Mouse (Mus musculus) intestine, postnatal 0 days (tissue): ENCODE results near the gene Ccm2l. TPM values are rescaled to one million over a fixed set of nuclear protein-coding genes. Genes with fewer than 3 reads are reported as not detected.

ENCODE experiments used
- ATAC-seq: fragments of 200-750 bp; cut with Nextera tagmentation; 2 replicates; pipeline ENCODE4 v1.8.0; 2017; ENCODE audit warnings: mild to moderate bottlenecking, moderate TSS enrichment, moderate library complexity
- H3K27ac ChIP-seq: fragments of 300-500 bp; sonication (generic); 2 replicates; pipeline ENCODE4 v1.5.1; 2014; ENCODE audit warnings: mild to moderate bottlenecking, low read depth, low read length, moderate library complexity
- H3K27me3 ChIP-seq: fragments of 300-500 bp; sonication (generic); replicated peaks from 2 replicates; pipeline ENCODE4 v1.6.1; 2014; ENCODE audit warnings: low read length, mixed read lengths; ENCODE audit not compliant: control insufficient read depth, insufficient read depth
- H3K36me3 ChIP-seq: fragments of 300-500 bp; sonication (generic); 2 replicates; pipeline ENCODE4 v1.6.1; 2014; ENCODE audit warnings: mild to moderate bottlenecking, moderate library complexity; ENCODE audit not compliant: control insufficient read depth, insufficient read depth
- H3K4me1 ChIP-seq: fragments of 300-500 bp; sonication (generic); replicated peaks from 2 replicates; pipeline ENCODE4 v1.6.1; 2014; ENCODE audit warnings: antibody characterized with exemption, low read length, mixed read lengths; ENCODE audit not compliant: control insufficient read depth, insufficient read depth
- H3K4me2 ChIP-seq: fragments of 300-500 bp; sonication (generic); replicated peaks from 2 replicates; pipeline ENCODE4 v1.6.1; 2014; ENCODE audit warnings: low read depth, mild to moderate bottlenecking, moderate library complexity
- H3K4me3 ChIP-seq: fragments of 300-500 bp; sonication (generic); 2 replicates; pipeline ENCODE4 v1.5.1; 2014; ENCODE audit warnings: low read depth, low read length
- H3K9ac ChIP-seq: fragments of 300-500 bp; sonication (generic); 2 replicates; pipeline ENCODE4 v1.6.1; 2014; ENCODE audit warnings: mild to moderate bottlenecking, low read depth, low read length
- H3K9me3 ChIP-seq: fragments of 300-500 bp; sonication (generic); 2 replicates; pipeline ENCODE4 v1.6.1; 2016; ENCODE audit warnings: mixed run types; ENCODE audit not compliant: control insufficient read depth
- CTCF ChIP-seq: sonication (generic); IDR thresholded peaks from 2 replicates; pipeline ENCODE4 v1.5.1; 2016; ENCODE audit warnings: low read depth, mild to moderate bottlenecking, control low read depth, antibody characterized with exemption, moderate library complexity
- WGBS: fragments of 180-500 bp; shearing (Covaris S2); extraction: QIAGEN DNeasy Blood & Tissue Kit; methylation state at CpG from one replicate; pipeline ENCODE4 v1.1.7; 2014; 5-methylcytosine and 5-hydroxymethylcytosine counted together
- polyA plus RNA-seq: library from polyadenylated mRNA; unstranded; fragments of >200 nt; fragmentation: Nextera tagmentation; extraction: Ambion mirVana; gene quantifications from 2 replicates; pipeline ENCODE4 v1.2.1, GENCODE M21; 2015

Ccm2l gene
- polyA plus RNA-seq, 1 experiment from 2014 or later: 1.7 TPM

GRCm38 (mm10) chr2:153083824-153084223 lies 18.1 kb downstream of the Ccm2l start:
- Histone ChIP-seq H3K9me3 (no peaks in the 10 kb centered on the region), H3K4me2 (no peak overlapping the region), H3K4me3 (no peak overlapping the region), H3K27me3 (no peaks in the 10 kb centered on the region; the same call in 1 of the 2 replicates), H3K4me1 (no peaks in the 10 kb centered on the region), H3K9ac (no peak overlapping the region), H3K27ac (no peak overlapping the region), H3K36me3 (no peaks in the 10 kb centered on the region)
- no peak for ATAC-seq
- WGBS: 73% methylated on average over 4 of the region's 4 CpGs
- TF ChIP-seq CTCF: no peak

- 60% methylated on average over 7 of the region's 7 CpGs for WGBS
- ATAC-seq: 0 out of 2 replicates have a peak, but pooled peaks have one; percentile 14
- H3K9ac ChIP-seq: no peak overlapping the region
These were observed 18.7 kb downstream of the Ccm2l start for GRCm38 (mm10) chr2:153084261-153084976.

GRCm38 (mm10) chr2:153085556-153085955 lies 19.8 kb downstream of the Ccm2l start:
- Histone ChIP-seq H3K9me3 (no peaks in the 10 kb centered on the region), H3K36me3 (no peaks in the 10 kb centered on the region), H3K4me3 (no peak overlapping the region), H3K9ac (no peak overlapping the region), H3K27me3 (no peaks in the 10 kb centered on the region; the same call in 1 of the 2 replicates), H3K27ac (no peak overlapping the region), H3K4me2 (no peak overlapping the region), H3K4me1 (0 out of 2 replicates have a peak, but pooled peaks cover under 1% of the 10 kb centered on the region)
- ATAC-seq: peak; percentile 15; the same call in 1 of the 2 replicates
- no peak for TF ChIP-seq CTCF
- WGBS: 68% methylated on average over 6 of the region's 6 CpGs

More at GRCm38 (mm10) chr2:153084261-153084976, 18.7 kb downstream of the Ccm2l start:
- Histone ChIP-seq H3K36me3 (no peaks in the 10 kb centered on the region), H3K4me2 (no peak overlapping the region), H3K27me3 (no peaks in the 10 kb centered on the region; the same call in 1 of the 2 replicates), H3K4me1 (no peaks in the 10 kb centered on the region), H3K4me3 (no peak overlapping the region), H3K27ac (no peak overlapping the region), H3K9me3 (no peaks in the 10 kb centered on the region)
- TF ChIP-seq CTCF: peak; percentile 37

DNA sequence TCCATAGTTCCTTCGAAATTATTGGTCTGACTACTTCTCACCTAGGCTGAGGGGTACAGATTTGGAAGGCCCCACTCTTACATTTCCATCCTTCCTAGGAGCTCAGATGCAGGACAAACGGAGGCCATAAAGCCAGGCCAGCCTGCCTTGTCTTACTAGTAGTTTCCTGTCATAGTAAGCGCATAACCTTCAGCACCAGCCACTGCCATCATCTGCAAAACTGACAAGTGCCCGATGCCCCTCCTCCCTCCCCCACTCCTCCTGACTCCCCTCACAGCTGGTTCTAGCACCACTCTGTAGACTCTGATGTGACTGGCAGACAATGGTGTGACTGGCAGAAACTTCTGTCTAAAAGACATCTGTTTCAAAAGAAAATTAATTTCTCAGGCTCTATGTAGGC lies 20.4 kb downstream of the Ccm2l start:
- 0 out of 2 replicates have a peak, but pooled peaks cover 3% of the 10 kb centered on the region for H3K4me1 ChIP-seq
- 91% methylated on average over 4 of the region's 4 CpGs for WGBS
- no peaks in the 10 kb centered on the region for H3K36me3 ChIP-seq
- no peak for ATAC-seq
- H3K4me3 ChIP-seq: no peak overlapping the region
- H3K27me3 ChIP-seq: no peaks in the 10 kb centered on the region
- no peak overlapping the region for H3K4me2 ChIP-seq
- no peak overlapping the region for H3K9ac ChIP-seq
- no peak overlapping the region for H3K27ac ChIP-seq
- no peaks in the 10 kb centered on the region for H3K9me3 ChIP-seq
- no peak for TF ChIP-seq CTCF

GRCm38 (mm10) chr2:153087091-153087490 lies 21.3 kb downstream of the Ccm2l start:
- 0 out of 2 replicates have a peak, but pooled peaks cover 3% of the 10 kb centered on the region for H3K4me1 ChIP-seq
- H3K27me3 ChIP-seq: no peaks in the 10 kb centered on the region
- H3K27ac ChIP-seq: no peak overlapping the region
- no peak for ATAC-seq
- 89% methylated on average over 10 of the region's 10 CpGs for WGBS
- H3K9me3 ChIP-seq: no peaks in the 10 kb centered on the region
- H3K36me3 ChIP-seq: no peaks in the 10 kb centered on the region
- no peak overlapping the region for H3K4me2 ChIP-seq
- H3K9ac ChIP-seq: no peak overlapping the region
- no peak overlapping the region for H3K4me3 ChIP-seq
- no peak for TF ChIP-seq CTCF

DNA sequence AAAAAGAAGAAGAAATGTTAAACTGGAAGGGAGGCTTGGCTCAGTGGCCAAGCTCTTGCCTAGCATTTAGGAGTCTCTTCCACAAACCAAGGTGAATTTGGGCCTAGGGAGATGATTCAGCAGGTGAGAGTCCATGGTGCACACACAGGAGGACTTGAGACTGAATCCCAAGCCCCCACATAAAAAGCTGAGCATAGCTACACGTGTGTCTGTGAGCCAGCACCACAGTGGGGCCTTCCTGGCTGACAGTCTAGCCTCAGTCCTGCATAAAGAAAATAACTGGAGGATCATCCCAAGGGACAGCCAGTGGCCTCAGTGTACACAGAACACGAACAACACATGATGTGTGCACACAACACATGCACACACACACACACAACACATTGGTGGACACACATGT lies 23.6 kb downstream of the Ccm2l start:
- H3K4me2 ChIP-seq: no peak overlapping the region
- 0 out of 2 replicates have a peak, but pooled peaks cover 3% of the 10 kb centered on the region for H3K4me1 ChIP-seq
- no peak overlapping the region for H3K27ac ChIP-seq
- WGBS: 59% methylated on average over 2 of the region's 2 CpGs
- H3K9ac ChIP-seq: no peak overlapping the region
- ATAC-seq: no peak
- H3K36me3 ChIP-seq: no peaks in the 10 kb centered on the region
- no peaks in the 10 kb centered on the region for H3K27me3 ChIP-seq
- no peaks in the 10 kb centered on the region for H3K9me3 ChIP-seq
- no peak overlapping the region for H3K4me3 ChIP-seq
- no peak for TF ChIP-seq CTCF
